Mouse (Mus musculus) liver, adult 2 months (tissue): ENCODE data around the gene Kif14.

Experiments
- CTCF ChIP-seq: fragments of 200-500 bp; IDR thresholded peaks from 2 replicates; pipeline ENCODE4 v1.5.1; 2011; ENCODE audit warnings: low read depth, low read length, control low read depth
- POLR2A ChIP-seq: fragments of 200-500 bp; IDR thresholded peaks from 2 replicates; pipeline ENCODE4 v1.6.1; 2011; ENCODE audit warnings: low read length, control low read depth; ENCODE audit not compliant: insufficient read depth; ENCODE audit errors: extremely low read depth

- no peak for TF ChIP-seq CTCF
- no peak for TF ChIP-seq POLR2A
Measured at GRCm38 (mm10) chr1:136538247-136538646, 72.1 kb downstream of the Kif14 start.
